Mouse (Mus musculus) heart, adult 2 months (tissue): ENCODE data around the gene Homer1. TPM values are rescaled to one million over a fixed set of nuclear protein-coding genes. Genes with fewer than 3 reads are reported as not detected.

Experiments used
- DNase-seq, 2 experiments: peaks; one replicate each; pipeline ENCODE4 v3.0.0; 2021
- H3K27ac ChIP-seq: fragments of 200-600 bp; 2 replicates; pipeline ENCODE4 v1.8.1; 2022
- H3K27me3 ChIP-seq: fragments of 200-500 bp; 2 replicates; pipeline ENCODE4 v1.6.1; 2012; ENCODE audit warnings: mild to moderate bottlenecking, low read length, inconsistent platforms, mixed read lengths; ENCODE audit not compliant: control insufficient read depth, insufficient read depth
- H3K36me3 ChIP-seq: fragments of 200-500 bp; 2 replicates; pipeline ENCODE4 v1.6.1; 2012; ENCODE audit warnings: low read length, inconsistent platforms; ENCODE audit not compliant: control insufficient read depth, insufficient read depth
- H3K4me1 ChIP-seq: fragments of 200-500 bp; 2 replicates; pipeline ENCODE4 v1.6.1; 2011; ENCODE audit warnings: low read length; ENCODE audit not compliant: control insufficient read depth, insufficient read depth
- H3K4me3 ChIP-seq: fragments of 200-600 bp; 2 replicates; pipeline ENCODE4 v1.8.1; 2022
- H3K79me2 ChIP-seq: fragments of 200-500 bp; replicated peaks from 2 replicates; pipeline ENCODE4 v1.6.1; 2012; ENCODE audit warnings: mild to moderate bottlenecking, inconsistent platforms, low read length, moderate library complexity, mixed read lengths; ENCODE audit not compliant: control insufficient read depth, insufficient read depth
- H3K9ac ChIP-seq: fragments of 200-500 bp; 2 replicates; pipeline ENCODE4 v1.6.1; 2012; ENCODE audit warnings: low read depth, mild to moderate bottlenecking, control low read depth, inconsistent platforms, low read length, mixed read lengths
- CTCF ChIP-seq: fragments of 200-600 bp; IDR thresholded peaks from 2 replicates; pipeline ENCODE4 v1.8.1; 2022; ENCODE audit warnings: antibody characterized with exemption, mild to moderate bottlenecking, moderate library complexity
- EP300 ChIP-seq: fragments of 200-500 bp; IDR thresholded peaks from 2 replicates; pipeline ENCODE4 v1.6.1; 2011; ENCODE audit warnings: low read depth, low read length, control low read depth; ENCODE audit not compliant: insufficient read depth
- POLR2A ChIP-seq: fragments of 200-500 bp; IDR thresholded peaks from 2 replicates; pipeline ENCODE4 v1.6.1; 2011; ENCODE audit warnings: mild to moderate bottlenecking, low read depth, low read length, control low read depth; ENCODE audit not compliant: insufficient read depth
- WGBS: fragments of 180-500 bp; shearing (Covaris S2); methylation state at CpG from one replicate; pipeline ENCODE4 v1.1.7; 2018; 5-methylcytosine and 5-hydroxymethylcytosine counted together
- intact Hi-C: fragments of 180-260 bp; cut with DNase I; formaldehyde crosslinking; loops from one replicate; pipeline ENCODE4 v1.15.1; 2025
- polyA plus RNA-seq: library from polyadenylated mRNA; depleted of rRNA; stranded (reverse); fragments of >200 nt; gene quantifications from 2 replicates; pipeline ENCODE4 v1.2.3, GENCODE M21; 2012
- total RNA-seq, 2 experiments: library from RNA; stranded (reverse); gene quantifications; 2 replicates each; pipeline ENCODE4 v1.2.3; 2021

Gene Homer1
- total and polyA plus RNA-seq, 3 experiments, result 6.6 to 64.0 (median 54.8) TPM

DNA sequence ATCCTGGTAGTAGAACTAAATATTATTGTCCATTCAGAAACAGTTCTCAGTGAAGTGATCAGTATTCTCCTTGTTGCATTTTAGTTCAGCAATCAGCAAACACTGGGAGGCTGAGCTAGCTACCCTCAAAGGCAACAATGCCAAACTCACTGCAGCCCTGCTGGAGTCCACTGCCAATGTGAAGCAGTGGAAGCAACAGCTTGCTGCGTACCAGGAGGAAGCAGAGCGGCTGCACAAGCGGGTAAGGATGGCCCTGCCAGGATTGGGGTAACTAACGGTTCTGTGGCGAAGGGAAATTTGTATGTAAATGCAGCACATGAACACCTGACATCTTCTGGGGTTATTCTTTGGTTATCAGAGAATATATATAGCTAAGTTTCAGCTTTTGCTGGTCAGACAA lies 88.0 kb downstream of the Homer1 start:
- intact Hi-C loops, result no loop called here
- H3K27ac ChIP-seq, result no peak overlapping the region
- no peak for DNase-seq
- H3K4me3 ChIP-seq, result no peak overlapping the region
- no peaks in the 10 kb centered on the region for H3K4me1 ChIP-seq
- H3K36me3 ChIP-seq, result no peaks in the 10 kb centered on the region
- WGBS, result 91% methylated on average over 5 of the region's 5 CpGs
- no peaks in the 10 kb centered on the region for H3K79me2 ChIP-seq
- TF ChIP-seq CTCF (no peak), EP300 (no peak)
- no peak overlapping the region for H3K9ac ChIP-seq
- no peaks in the 10 kb centered on the region for H3K27me3 ChIP-seq

DNA sequence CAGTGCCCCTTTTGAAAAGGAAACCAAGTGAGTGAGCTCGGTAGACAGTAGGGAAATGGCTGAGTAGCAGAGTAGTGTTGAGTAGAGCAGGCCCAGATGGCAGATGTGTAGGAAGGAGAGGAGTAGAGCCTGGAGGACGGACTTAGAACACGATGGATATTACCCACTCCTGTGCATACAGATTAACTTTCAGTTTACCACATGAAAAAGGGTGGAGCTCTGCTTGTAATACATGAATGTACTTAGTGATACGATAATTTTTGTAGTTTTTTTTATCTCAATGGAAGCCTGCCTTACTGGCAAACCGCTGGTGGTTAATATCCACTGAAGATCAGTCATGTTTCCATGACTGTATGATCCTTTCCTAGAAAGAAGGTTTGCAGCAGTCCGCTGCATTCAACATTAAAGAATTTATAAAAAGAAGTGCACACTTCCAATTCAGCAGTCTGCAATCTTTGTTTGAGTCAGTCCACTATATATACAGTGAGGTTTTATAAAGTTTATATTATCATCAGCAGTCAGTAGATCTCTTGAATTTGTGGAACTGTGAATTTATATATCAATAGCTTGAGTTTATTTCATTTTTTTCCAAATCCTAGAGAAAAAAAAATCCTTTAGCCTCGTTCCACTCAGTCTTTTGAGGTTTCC lies 89.3 kb downstream of the Homer1 start:
- Histone ChIP-seq H3K9ac (no peak overlapping the region), H3K4me1 (no peaks in the 10 kb centered on the region), H3K27me3 (no peaks in the 10 kb centered on the region), H3K27ac (no peak overlapping the region), H3K36me3 (no peaks in the 10 kb centered on the region), H3K79me2 (no peaks in the 10 kb centered on the region), H3K4me3 (no peak overlapping the region)
- intact Hi-C loops, result no loop called here
- TF ChIP-seq CTCF, result no peak
- TF ChIP-seq POLR2A, result no peak
- TF ChIP-seq EP300, result no peak
- 52% methylated on average over 7 of the region's 7 CpGs for WGBS
- DNase-seq, result no peak

DNA sequence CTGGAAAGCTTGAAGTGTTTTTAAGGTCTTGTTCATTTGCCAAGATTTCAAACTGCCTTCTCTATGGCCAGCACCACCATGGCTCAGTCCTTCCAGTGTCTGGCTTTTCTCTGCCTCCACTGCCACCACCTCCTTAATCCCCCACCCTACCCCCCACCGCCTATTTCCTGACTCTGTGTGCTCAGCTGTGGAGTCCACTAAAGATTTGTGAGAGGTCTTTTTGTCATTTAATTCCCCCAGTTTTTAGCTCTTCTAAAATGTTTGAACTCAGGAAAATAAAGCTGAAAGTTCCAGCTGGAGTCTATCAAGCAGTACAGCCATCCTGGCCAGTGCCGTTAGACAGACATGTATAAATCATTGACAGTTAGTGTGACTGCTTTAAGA lies 89.8 kb downstream of the Homer1 start:
- no peak overlapping the region for H3K9ac ChIP-seq
- intact Hi-C loops, result no loop called here
- H3K27ac ChIP-seq, result no peak overlapping the region

DNA sequence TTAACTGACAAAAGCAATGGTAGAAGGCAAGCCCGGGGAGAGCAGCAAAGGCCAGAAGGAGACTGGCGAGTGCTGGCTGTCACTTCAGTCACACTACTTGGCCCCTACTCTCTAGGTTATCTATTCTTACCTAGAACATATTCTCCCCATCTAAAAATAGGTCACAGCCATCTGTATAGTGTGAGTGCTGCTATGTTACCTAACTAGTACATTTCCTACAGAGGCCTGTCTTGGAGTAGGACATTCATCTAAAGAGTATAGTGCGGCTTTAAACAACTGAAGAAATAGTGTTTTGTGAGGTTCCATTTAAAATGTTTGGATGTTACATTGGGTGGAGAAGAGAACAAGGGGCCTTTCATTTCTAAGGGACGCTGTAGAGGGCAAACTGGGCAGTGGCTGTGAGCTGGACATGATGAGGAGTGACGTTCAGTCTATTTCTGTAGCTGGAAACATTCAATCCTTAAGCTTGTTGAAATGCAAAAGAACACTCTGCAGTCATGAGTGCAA lies 100.3 kb downstream of the Homer1 start:
- peaks cover 10% of the 10 kb centered on the region; the same call in 1 of the 2 replicates for H3K36me3 ChIP-seq

More for the DNA sequence above, 89.8 kb downstream of the Homer1 start:
- H3K4me3 ChIP-seq, result no peak overlapping the region
- no peaks in the 10 kb centered on the region for H3K79me2 ChIP-seq
- DNase-seq, result no peak
- no peaks in the 10 kb centered on the region for H3K27me3 ChIP-seq
- TF ChIP-seq POLR2A (no peak), CTCF (no peak), EP300 (no peak)
- H3K36me3 ChIP-seq, result no peaks in the 10 kb centered on the region
- WGBS, result 40% methylated on average over 2 of the region's 2 CpGs
- H3K4me1 ChIP-seq, result no peaks in the 10 kb centered on the region

DNA sequence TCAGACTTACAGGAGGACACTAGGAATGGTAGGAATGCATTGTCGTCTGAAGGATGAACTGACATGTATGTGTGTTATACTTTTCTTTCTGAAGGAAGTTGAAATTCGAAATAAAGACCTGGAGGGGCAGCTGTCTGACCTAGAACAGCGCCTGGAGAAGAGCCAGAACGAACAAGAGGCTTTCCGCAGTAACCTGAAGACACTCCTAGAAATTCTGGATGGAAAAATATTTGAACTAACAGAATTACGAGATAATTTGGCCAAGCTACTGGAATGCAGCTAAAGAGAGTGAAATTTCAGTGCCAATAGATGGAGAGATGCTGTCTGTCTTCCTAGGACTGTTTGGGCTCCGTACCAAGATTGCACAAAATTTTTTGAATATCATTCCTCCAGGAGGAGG lies 102.5 kb downstream of the Homer1 start:
- WGBS, result 75% methylated on average over 7 of the region's 7 CpGs
- intact Hi-C loops, result loop anchor here (5.0 kb wide), 1 partner anchor 95 kb away; no protein-coding TSS in a partner anchor

More for the DNA sequence above, 100.3 kb downstream of the Homer1 start:
- WGBS, result 63% methylated on average over 5 of the region's 5 CpGs
- H3K27me3 ChIP-seq, result no peaks in the 10 kb centered on the region
- peak overlapping the region; percentile 89 for H3K27ac ChIP-seq
- H3K4me1 ChIP-seq, result no peaks in the 10 kb centered on the region
- DNase-seq, result peak in 1 of 2 experiments; percentile 41
- intact Hi-C loops, result loop anchor here (5.0 kb wide), 1 partner anchor 92 kb away; no protein-coding TSS in a partner anchor
- no peaks in the 10 kb centered on the region for H3K79me2 ChIP-seq
- TF ChIP-seq CTCF (no peak), EP300 (peak; percentile 77; the same call in 1 of the 2 replicates)
- no peak overlapping the region for H3K4me3 ChIP-seq
- H3K9ac ChIP-seq, result no peak overlapping the region

DNA sequence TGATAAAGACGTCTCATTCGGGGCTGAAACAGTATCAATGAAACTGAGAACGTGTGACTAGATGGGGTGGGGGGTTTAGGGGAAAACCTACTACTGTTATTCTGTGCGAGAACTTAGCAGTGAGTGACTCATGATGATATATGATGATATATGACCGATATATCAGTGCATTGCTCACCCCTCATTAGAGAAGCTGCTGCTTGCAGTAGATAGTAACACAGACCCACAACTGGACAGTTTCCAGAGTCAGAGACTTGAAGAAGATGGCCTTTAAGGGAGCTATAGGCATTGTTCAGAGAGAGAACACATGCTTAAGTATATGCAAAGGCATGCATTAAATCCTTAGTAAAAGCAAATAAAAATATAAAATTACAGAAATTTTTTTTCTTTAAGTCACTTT lies 107.4 kb downstream of the Homer1 start:
- Histone ChIP-seq H3K4me3 (no peak overlapping the region), H3K27ac (no peak overlapping the region), H3K27me3 (no peaks in the 10 kb centered on the region), H3K36me3 (peaks cover 3% of the 10 kb centered on the region; the same call in 1 of the 2 replicates), H3K9ac (no peak overlapping the region), H3K4me1 (no peaks in the 10 kb centered on the region), H3K79me2 (no peaks in the 10 kb centered on the region)
- DNase-seq, result no peak
- intact Hi-C loops, result no loop called here
- WGBS, result 73% methylated on average over 5 of the region's 5 CpGs
- TF ChIP-seq CTCF (no peak), EP300 (no peak), POLR2A (no peak)

More for the DNA sequence above, 102.5 kb downstream of the Homer1 start:
- no peaks in the 10 kb centered on the region for H3K27me3 ChIP-seq
- peaks cover 10% of the 10 kb centered on the region; the same call in 1 of the 2 replicates for H3K36me3 ChIP-seq
- no peaks in the 10 kb centered on the region for H3K4me1 ChIP-seq
- no peak for TF ChIP-seq POLR2A
- no peak for TF ChIP-seq CTCF
- TF ChIP-seq EP300, result no peak
- H3K4me3 ChIP-seq, result no peak overlapping the region
- H3K9ac ChIP-seq, result no peak overlapping the region
- no peaks in the 10 kb centered on the region for H3K79me2 ChIP-seq
- DNase-seq, result no peak
- peak overlapping the region; percentile 89 for H3K27ac ChIP-seq
